Mouse (Mus musculus) frontal cortex, adult 2 months (tissue): Measurements from ENCODE around the gene Tmem168. TPM values are rescaled to one million over a fixed set of nuclear protein-coding genes. Genes with fewer than 3 reads are reported as not detected.

Source experiments
- DNase-seq, 2 experiments: peaks; one replicate each; pipeline ENCODE4 v3.0.0; 2022; ENCODE audit warnings: low spot score in 1 of 2; ENCODE audit errors: extremely low spot score in 1 of 2
- polyA plus RNA-seq: library from polyadenylated mRNA; depleted of rRNA; stranded (reverse); fragments of >200 nt; gene quantifications from 2 replicates; pipeline ENCODE4 v1.2.3, GENCODE M21; 2012; rRNA removed

Gene Tmem168
- 9.8 and 9.9 TPM in 2 replicates for polyA plus RNA-seq

- peak; percentile 79 to 96 for DNase-seq
Measured at GRCm38 (mm10) chr6:13607621-13608493, at the start of gene Tmem168. Gene Tmem168, minus strand, starts transcription at chr6:13608100.

GRCm38 (mm10) chr6:13654081-13654480, 46.2 kb upstream of the Tmem168 start:
- no peak for DNase-seq

GRCm38 (mm10) chr6:13652284-13652683, 44.4 kb upstream of the Tmem168 start:
- DNase-seq: no peak

- DNase-seq: no peak
Measured at GRCm38 (mm10) chr6:13650854-13651253, 43.0 kb upstream of the Tmem168 start.

GRCm38 (mm10) chr6:13648305-13648704, 40.4 kb upstream of the Tmem168 start:
- peak in 1 of 2 experiments; percentile 37 for DNase-seq

- DNase-seq: no peak
Measured at GRCm38 (mm10) chr6:13636582-13636989, 28.7 kb upstream of the Tmem168 start.

GRCm38 (mm10) chr6:13632571-13632970, 24.7 kb upstream of the Tmem168 start:
- DNase-seq: no peak

GRCm38 (mm10) chr6:13630607-13631006, 22.7 kb upstream of the Tmem168 start:
- no peak for DNase-seq

- DNase-seq: no peak
Measured at GRCm38 (mm10) chr6:13619618-13620017, 11.7 kb upstream of the Tmem168 start.

- DNase-seq: no peak
Measured at GRCm38 (mm10) chr6:13617110-13617509, 9.2 kb upstream of the Tmem168 start.

- DNase-seq: no peak
Measured at GRCm38 (mm10) chr6:13614568-13614967, 6.7 kb upstream of the Tmem168 start.

- no peak for DNase-seq
Measured at GRCm38 (mm10) chr6:13613671-13614070, 5.8 kb upstream of the Tmem168 start.

- no peak for DNase-seq
Measured at GRCm38 (mm10) chr6:13610869-13611268, 3.0 kb upstream of the Tmem168 start.

GRCm38 (mm10) chr6:13609353-13610140, 1.6 kb upstream of the Tmem168 start:
- DNase-seq: no peak

- no peak for DNase-seq
Measured at GRCm38 (mm10) chr6:13606921-13607620, 829 bp downstream of the Tmem168 start.

GRCm38 (mm10) chr6:13606394-13606793, 1.5 kb downstream of the Tmem168 start:
- DNase-seq: no peak

- no peak for DNase-seq
Measured at GRCm38 (mm10) chr6:13603134-13603533, 4.8 kb downstream of the Tmem168 start.

GRCm38 (mm10) chr6:13601587-13601986, 6.3 kb downstream of the Tmem168 start:
- peak; percentile 32 to 70 for DNase-seq

GRCm38 (mm10) chr6:13598239-13598923, 9.5 kb downstream of the Tmem168 start:
- peak; percentile 16 to 66 for DNase-seq

GRCm38 (mm10) chr6:13592729-13593345, 15.1 kb downstream of the Tmem168 start:
- no peak for DNase-seq
